Mouse (Mus musculus) cerebellum, postnatal 25 days (tissue): ENCODE measurements at regions not wholly inside any gene's neighbourhood (a gene's known extent, or its start where the extent isn't known, plus 50 kb on each side); places are given as distances from the start of the nearest gene placed in this dataset.

Source experiments
- DNase-seq, 2 experiments: peaks; one replicate each; pipeline ENCODE4 v3.0.0; 2021; ENCODE audit warnings: mixed read lengths in 2 of 2

GRCm38 (mm10) chr15:29356395-29356794, 816.0 kb upstream of the Ctnnd2 start:
- no peak for DNase-seq

GRCm38 (mm10) chr15:29399881-29400280, 772.5 kb upstream of the Ctnnd2 start:
- no peak for DNase-seq

GRCm38 (mm10) chr15:29433033-29433739, 739.2 kb upstream of the Ctnnd2 start:
- DNase-seq: no peak

- DNase-seq: no peak
Measured at GRCm38 (mm10) chr15:29437699-29438326, 734.6 kb upstream of the Ctnnd2 start.

GRCm38 (mm10) chr15:29447876-29448275, 724.5 kb upstream of the Ctnnd2 start:
- DNase-seq: no peak

GRCm38 (mm10) chr15:29485136-29485535, 687.3 kb upstream of the Ctnnd2 start:
- DNase-seq: no peak

GRCm38 (mm10) chr15:29529974-29530373, 642.4 kb upstream of the Ctnnd2 start:
- peak; percentile 8 to 24 for DNase-seq

- DNase-seq: no peak
Measured at GRCm38 (mm10) chr15:29568411-29568810, 604.0 kb upstream of the Ctnnd2 start.
